ENCODE assay signal across 11 mouse cellular contexts in the genomic region with DNA sequence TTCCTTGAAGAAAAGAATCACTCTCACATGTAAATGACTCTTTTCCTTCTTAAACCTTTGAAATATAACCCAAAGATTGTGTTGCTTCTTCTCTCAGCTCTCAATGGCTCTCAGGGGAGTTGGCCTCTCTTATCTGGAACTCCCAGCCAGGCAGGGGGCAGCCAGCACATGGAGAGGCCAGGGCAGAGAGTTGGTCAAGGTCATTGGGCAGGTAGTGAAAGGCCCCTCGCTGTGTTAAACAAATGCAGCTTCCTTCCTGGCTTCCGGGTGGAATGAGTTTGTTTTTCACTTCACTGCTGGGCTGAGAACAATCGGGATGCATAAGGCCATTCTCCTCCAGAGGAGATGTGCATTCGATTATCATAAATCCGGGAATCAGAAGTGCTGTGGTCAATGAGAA.
DNase-seq lines count a peak whose midpoint lies in the region; ATAC-seq lines count a peak whose summit lies in the region.
"Had no signal": no experiment of that assay in that cellular context is flagged by ENCODE, and none has a peak within 500 bp of the region (broad histone marks: within the 10 kb centered on the region; RNA-seq: fewer than 3 reads in every experiment).

No protein-coding gene starts in this region.

- DNase-seq in embryo, embryonic 10 days (ENCODE audit: low spot score), result peak; percentile 72
- DNase-seq in embryo, embryonic 9.5 days (ENCODE audit: extremely low spot score), result no peak
- DNase-seq in ovary, adult 18-20 months (ENCODE audit: low spot score), result peak; percentile 10
- DNase-seq in ovary, postnatal 10 days (ENCODE audit: low spot score), result no peak
- peak; percentile 45 for DNase-seq in yolk sac, embryonic 10.5 days (ENCODE audit: low spot score)
- no peak for DNase-seq in cerebellum, postnatal 10 days
- no peak for DNase-seq in layer of hippocampus, postnatal 36 days
- DNase-seq: cerebellum, postnatal 36 days had no signal

- no peak overlapping the region for H3K27ac ChIP-seq in intestine, embryonic 16.5 days (ENCODE audit: low read length)
- H3K27ac ChIP-seq: limb, embryonic 13.5 days had no signal

- no peak overlapping the region for H3K4me2 ChIP-seq in intestine, embryonic 16.5 days (ENCODE audit: low read depth, low read length)
- H3K4me2 ChIP-seq: limb, embryonic 13.5 days had no signal

- H3K36me3 ChIP-seq in intestine, embryonic 16.5 days (ENCODE audit: control insufficient read depth, insufficient read depth, low read length), result no peaks in the 10 kb centered on the region
- H3K36me3 ChIP-seq: limb, embryonic 13.5 days had no signal

- H3K27me3 ChIP-seq in intestine, embryonic 16.5 days (replicated peaks; ENCODE audit: control insufficient read depth, insufficient read depth, low read length), result no peaks in the 10 kb centered on the region
- H3K27me3 ChIP-seq: limb, embryonic 13.5 days had no signal

- H3K4me1 ChIP-seq in intestine, embryonic 16.5 days (ENCODE audit: control insufficient read depth, insufficient read depth, low read length), result peaks cover 5% of the 10 kb centered on the region; the same call in 1 of the 2 replicates

- H3K9me3 ChIP-seq in intestine, embryonic 16.5 days (ENCODE audit: control insufficient read depth, low read length), result no peaks in the 10 kb centered on the region
- H3K9me3 ChIP-seq: limb, embryonic 13.5 days had no signal

- H3K4me3 ChIP-seq in intestine, embryonic 16.5 days (ENCODE audit: low read length), result no peak overlapping the region
- H3K4me3 ChIP-seq: limb, embryonic 13.5 days; myocyte had no signal

- WGBS in intestine, embryonic 16.5 days, result 25% methylated on average over 5 of the region's 5 CpGs

- peak; percentile 86 for ATAC-seq in intestine, embryonic 16.5 days

- H3K9ac ChIP-seq in intestine, embryonic 16.5 days (ENCODE audit: low read depth, low read length), result no peak overlapping the region
- H3K9ac ChIP-seq: limb, embryonic 13.5 days had no signal

Comparison
In these comparisons a context has a peak if more than half of its experiments do, and no peak if none do; other contexts are left out.
1. DNase-seq: peak in embryo, embryonic 10 days (single experiment), ovary, adult 18-20 months (single experiment) and yolk sac, embryonic 10.5 days (single experiment); none in embryo, embryonic 9.5 days (single experiment), ovary, postnatal 10 days (single experiment), cerebellum, postnatal 10 days (0 of 2) and layer of hippocampus, postnatal 36 days (0 of 2).